Mouse (Mus musculus): ENCODE data around the gene Rrbp1.

GRCm38 (mm10) chr2:144014481-144014880, 3.4 kb upstream of the Rrbp1 start:
- TF ChIP-seq CTCF (IDR thresholded peaks at IDR 0.05; ENCODE audit: low read depth) (no peak), EP300 (IDR thresholded peaks at IDR 0.05; ENCODE audit: low read depth) (no peak)
